Mouse (Mus musculus) MEL (cell line): ENCODE results near the gene Rbm42. TPM values are rescaled to one million over a fixed set of nuclear protein-coding genes. Genes with fewer than 3 reads are reported as not detected.

ENCODE experiments used
- DNase-seq: peaks from one replicate; pipeline ENCODE4 v3.0.0; 2011; ENCODE audit warnings: low read depth, low spot score
- H3K27ac ChIP-seq: 2 replicates; pipeline ENCODE4 v1.5.1; 2012; ENCODE audit warnings: low read depth, mild to moderate bottlenecking, control low read depth, low read length, moderate library complexity; ENCODE audit not compliant: control insufficient read depth
- H3K27me3 ChIP-seq, 2 experiments: fragments of 150-350 bp in 1 of 2; sonication (generic) in 1 of 2; 2 replicates each; pipeline ENCODE4 v1.6.1; 2012; ENCODE audit warnings: low read length in 2 of 2, mild to moderate bottlenecking in 2 of 2, improper control_type of control experiment in 1 of 2, moderate library complexity in 1 of 2; ENCODE audit not compliant: insufficient read depth in 2 of 2, control insufficient read depth in 1 of 2
- H3K36me3 ChIP-seq, 2 experiments: 2 replicates each; pipeline ENCODE4 v1.6.1; 2012 to 2014; ENCODE audit warnings: low read length in 2 of 2, improper control_type of control experiment in 1 of 2, inconsistent platforms in 1 of 2, mild to moderate bottlenecking in 1 of 2; ENCODE audit not compliant: insufficient read depth in 2 of 2, control insufficient read depth in 1 of 2
- H3K4me1 ChIP-seq, 2 experiments: fragments of 150-350 bp in 1 of 2; sonication (generic) in 1 of 2; 2 replicates each; pipeline ENCODE4 v1.6.1; 2012; ENCODE audit warnings: low read length in 2 of 2, improper control_type of control experiment in 1 of 2, mild to moderate bottlenecking in 1 of 2; ENCODE audit not compliant: insufficient read depth in 2 of 2, control insufficient read depth in 1 of 2
- H3K4me3 ChIP-seq, 2 experiments: fragments of 150-350 bp in 1 of 2; sonication (generic) in 1 of 2; 2 replicates each; pipeline ENCODE4 v1.5.1; 2012; ENCODE audit warnings: low read depth in 2 of 2, low read length in 2 of 2, mild to moderate bottlenecking in 2 of 2, moderate library complexity in 2 of 2, control low read depth in 1 of 2, improper control_type of control experiment in 1 of 2; ENCODE audit not compliant: control insufficient read depth in 1 of 2, insufficient read depth in 1 of 2
- H3K79me2 ChIP-seq: 2 replicates; pipeline ENCODE4 v1.6.1; 2012; ENCODE audit warnings: mild to moderate bottlenecking, low read length, moderate library complexity; ENCODE audit not compliant: control insufficient read depth, poor library complexity, insufficient read depth
- H3K9ac ChIP-seq: 2 replicates; pipeline ENCODE4 v1.6.1; 2012; ENCODE audit warnings: low read depth, mild to moderate bottlenecking, control low read depth, low read length, moderate library complexity; ENCODE audit not compliant: control insufficient read depth, poor library complexity, severe bottlenecking
- H3K9me3 ChIP-seq: fragments of 150-350 bp; sonication (generic); replicated peaks from 2 replicates; pipeline ENCODE4 v1.6.1; 2012; ENCODE audit warnings: mild to moderate bottlenecking, low read length, improper control_type of control experiment, moderate library complexity; ENCODE audit not compliant: insufficient read depth
- CHD1 ChIP-seq: IDR thresholded peaks from 2 replicates; pipeline ENCODE4 v1.6.1; 2012; ENCODE audit warnings: low read depth, mild to moderate bottlenecking, inconsistent platforms, low read length, improper control_type of control experiment
- CTCF ChIP-seq, 3 experiments: IDR thresholded peaks in 2 of 3; conservative IDR thresholded peaks in 1 of 3; 2 replicates each; pipeline ENCODE4 v1.5.1; 2011 to 2012; ENCODE audit warnings: low read length in 3 of 3, low read depth in 2 of 3, mild to moderate bottlenecking in 2 of 3, improper control_type of control experiment in 1 of 3, inconsistent platforms in 1 of 3, mixed read lengths in 1 of 3, moderate library complexity in 1 of 3; ENCODE audit not compliant: control insufficient read depth in 1 of 3, insufficient read depth in 1 of 3, poor library complexity in 1 of 3, severe bottlenecking in 1 of 3
- ELF1 ChIP-seq: IDR thresholded peaks from 2 replicates; pipeline ENCODE4 v1.6.1; 2014; ENCODE audit warnings: low read depth, mild to moderate bottlenecking, inconsistent platforms, low read length, improper control_type of control experiment, moderate library complexity
- EP300 ChIP-seq, 2 experiments: IDR thresholded peaks; 2 replicates each; pipeline ENCODE4 v1.6.1; 2011; ENCODE audit warnings: improper control_type of control experiment in 2 of 2, low read length in 2 of 2, low read depth in 1 of 2, mild to moderate bottlenecking in 1 of 2
- ETS1 ChIP-seq: IDR thresholded peaks from 2 replicates; pipeline ENCODE4 v1.6.1; 2012; ENCODE audit warnings: low read depth, mild to moderate bottlenecking, inconsistent platforms, low read length, improper control_type of control experiment, moderate library complexity
- GABPA ChIP-seq: IDR thresholded peaks from 2 replicates; pipeline ENCODE4 v1.6.1; 2012; ENCODE audit warnings: low read depth, mild to moderate bottlenecking, inconsistent platforms, low read length, improper control_type of control experiment, moderate library complexity
- GATA1 ChIP-seq: IDR thresholded peaks from 2 replicates; pipeline ENCODE4 v1.6.1; 2011; ENCODE audit warnings: low read depth, low read length, improper control_type of control experiment
- KAT2A ChIP-seq: conservative IDR thresholded peaks from 2 replicates; pipeline ENCODE4 v1.6.1; 2012; ENCODE audit warnings: low read depth, low read length, improper control_type of control experiment, inconsistent platforms
- MAFK ChIP-seq: IDR thresholded peaks from 2 replicates; pipeline ENCODE4 v1.6.1; 2011; ENCODE audit warnings: low read depth, mild to moderate bottlenecking, low read length, improper control_type of control experiment, borderline replicate concordance
- MAX ChIP-seq: IDR thresholded peaks from 2 replicates; pipeline ENCODE4 v1.6.1; 2011; ENCODE audit warnings: low read length, improper control_type of control experiment
- MAZ ChIP-seq: IDR thresholded peaks from 2 replicates; pipeline ENCODE4 v1.6.1; 2012; ENCODE audit warnings: low read depth, mild to moderate bottlenecking, inconsistent platforms, low read length, improper control_type of control experiment
- MXI1 ChIP-seq: IDR thresholded peaks from 2 replicates; pipeline ENCODE4 v1.6.1; 2011; ENCODE audit warnings: mild to moderate bottlenecking, low read depth, low read length, improper control_type of control experiment
- NELFE ChIP-seq: IDR thresholded peaks from 2 replicates; pipeline ENCODE4 v1.6.1; 2011; ENCODE audit warnings: low read depth, low read length, improper control_type of control experiment
- NRF1 ChIP-seq: IDR thresholded peaks from 2 replicates; pipeline ENCODE4 v1.6.1; 2014; ENCODE audit warnings: low read depth, mild to moderate bottlenecking, inconsistent platforms, low read length, improper control_type of control experiment, moderate library complexity; ENCODE audit not compliant: poor library complexity, insufficient read depth, severe bottlenecking
- POLR2AphosphoS2 ChIP-seq: IDR thresholded peaks from 2 replicates; pipeline ENCODE4 v1.6.1; 2011; ENCODE audit warnings: low read length, improper control_type of control experiment
- RAD21 ChIP-seq: IDR thresholded peaks from 2 replicates; pipeline ENCODE4 v1.6.1; 2011; ENCODE audit warnings: mild to moderate bottlenecking, low read depth, low read length, improper control_type of control experiment
- SIN3A ChIP-seq: IDR thresholded peaks from 2 replicates; pipeline ENCODE4 v1.6.1; 2012; ENCODE audit warnings: low read length, improper control_type of control experiment, inconsistent platforms
- SMC3 ChIP-seq: IDR thresholded peaks from 2 replicates; pipeline ENCODE4 v1.6.1; 2011; ENCODE audit warnings: low read depth, low read length, improper control_type of control experiment
- TAL1 ChIP-seq: IDR thresholded peaks from 2 replicates; pipeline ENCODE4 v1.6.1; 2012; ENCODE audit warnings: mild to moderate bottlenecking, inconsistent platforms, low read length, moderate library complexity, mixed read lengths
- UBTF ChIP-seq: IDR thresholded peaks from 2 replicates; pipeline ENCODE4 v1.6.1; 2012; ENCODE audit warnings: low read depth, mild to moderate bottlenecking, inconsistent platforms, low read length, improper control_type of control experiment, moderate library complexity, borderline replicate concordance; ENCODE audit not compliant: insufficient read depth
- USF2 ChIP-seq, 2 experiments: IDR thresholded peaks; 2 replicates each; pipeline ENCODE4 v1.6.1; 2011 to 2012; ENCODE audit warnings: improper control_type of control experiment in 2 of 2, low read length in 2 of 2, borderline replicate concordance in 1 of 2, inconsistent platforms in 1 of 2, low read depth in 1 of 2, mild to moderate bottlenecking in 1 of 2; ENCODE audit not compliant: insufficient read depth in 1 of 2
- ZC3H11A ChIP-seq: IDR thresholded peaks from 2 replicates; pipeline ENCODE4 v1.6.1; 2012; ENCODE audit warnings: low read depth, mild to moderate bottlenecking, inconsistent platforms, low read length, improper control_type of control experiment
- ZKSCAN1 ChIP-seq: IDR thresholded peaks from 2 replicates; pipeline ENCODE4 v1.6.1; 2012; ENCODE audit warnings: low read depth, mild to moderate bottlenecking, inconsistent platforms, low read length, improper control_type of control experiment, moderate library complexity
- polyA plus RNA-seq, 2 experiments: library from polyadenylated mRNA; stranded (reverse) in 1 of 2; unstranded in 1 of 2; fragments of >175 nt in 1 of 2; fragments of >200 nt in 1 of 2; gene quantifications; 2 replicates each; pipeline versions ENCODE4 v1.2.1 to v1.2.4; 2012; ENCODE audit warnings: low replicate concordance in 2 of 2, low read depth in 1 of 2; ENCODE audit not compliant: insufficient read length in 2 of 2, insufficient read depth in 1 of 2, missing spikeins in 1 of 2
- total RNA-seq: library from RNA; depleted of rRNA; stranded (reverse); fragments of 300-350 nt; gene quantifications from 2 replicates; pipeline ENCODE4 v1.2.3, GENCODE M21; 2012

Gene Rbm42
- total and polyA plus RNA-seq, 3 experiments: 124 to 129 TPM; not detected in 1

- no peak within 1 kb of the TSS for H3K9ac ChIP-seq
- no peak for DNase-seq
- H3K79me2 ChIP-seq: no peaks in the 10 kb centered on the region
- no peaks in the 10 kb centered on the region for H3K9me3 ChIP-seq
- peaks cover 4 to 9% of the 10 kb centered on the region in 2 experiments for H3K27me3 ChIP-seq
- no peaks in the 10 kb centered on the region for H3K36me3 ChIP-seq
- H3K4me3 ChIP-seq: no peak within 1 kb of the TSS
- TF ChIP-seq UBTF (no peak), ZKSCAN1 (no peak), GABPA (no peak), MAZ (no peak), NELFE (no peak), POLR2AphosphoS2 (no peak), EP300 (IDR thresholded peaks at IDR 0.05; ENCODE audit: low read depth in 1 of 2, low read length in 2 of 2) (no peak), KAT2A (no peak), GATA1 (no peak), USF2 (IDR thresholded peaks at IDR 0.05; ENCODE audit: borderline replicate concordance in 1 of 2, insufficient read depth in 1 of 2, low read depth in 1 of 2, low read length in 2 of 2) (no peak), ELF1 (no peak)
- no peak within 1 kb of the TSS for H3K27ac ChIP-seq
- no peaks in the 10 kb centered on the region for H3K4me1 ChIP-seq
These were observed 14.4 kb downstream of the Rbm42 start, which contains the start of gene Etv2 for GRCm38 (mm10) chr7:30635752-30636151. TSS of gene Etv2 (minus strand) at chr7:30635852.

- no peaks in the 10 kb centered on the region for H3K79me2 ChIP-seq
- H3K9ac ChIP-seq: no peak overlapping the region
- peaks cover 6 to 12% of the 10 kb centered on the region in 2 experiments for H3K27me3 ChIP-seq
- no peak overlapping the region for H3K4me3 ChIP-seq
- H3K4me1 ChIP-seq: no peaks in the 10 kb centered on the region
- H3K36me3 ChIP-seq: no peaks in the 10 kb centered on the region
- TF ChIP-seq RAD21 (peak; percentile 21), ETS1 (no peak), SIN3A (0 out of 2 replicates have a peak, but pooled peaks have one; percentile 22), NRF1 (no peak), MXI1 (peak; percentile 52), SMC3 (peak; percentile 61), MAFK (no peak), TAL1 (no peak), ZC3H11A (peak; percentile 36), CTCF (IDR thresholded peaks at IDR 0.05 in 2 of 3, conservative IDR thresholded peaks at IDR 0.05 in 1 of 3; ENCODE audit: control insufficient read depth in 1 of 3, insufficient read depth in 1 of 3, low read depth in 2 of 3, low read length in 3 of 3, poor library complexity in 1 of 3, severe bottlenecking in 1 of 3) (peak; percentile 57 to 85 (median 65)), CHD1 (no peak), MAX (peak; percentile 39; the same call in 1 of the 2 replicates)
- H3K27ac ChIP-seq: no peak overlapping the region
- DNase-seq: peak; percentile 59
- H3K9me3 ChIP-seq: no peaks in the 10 kb centered on the region
These were observed 15.5 kb downstream of the Rbm42 start for GRCm38 (mm10) chr7:30634621-30635020.
